Mouse (Mus musculus): Measurements from ENCODE around the gene Map3k3.
"Not testable (repeated sequence)": the region's sequence is repeated elsewhere in the genome, so short reads cannot be mapped to it uniquely, and the experiment has no call there.

Map3k3 gene

DNA sequence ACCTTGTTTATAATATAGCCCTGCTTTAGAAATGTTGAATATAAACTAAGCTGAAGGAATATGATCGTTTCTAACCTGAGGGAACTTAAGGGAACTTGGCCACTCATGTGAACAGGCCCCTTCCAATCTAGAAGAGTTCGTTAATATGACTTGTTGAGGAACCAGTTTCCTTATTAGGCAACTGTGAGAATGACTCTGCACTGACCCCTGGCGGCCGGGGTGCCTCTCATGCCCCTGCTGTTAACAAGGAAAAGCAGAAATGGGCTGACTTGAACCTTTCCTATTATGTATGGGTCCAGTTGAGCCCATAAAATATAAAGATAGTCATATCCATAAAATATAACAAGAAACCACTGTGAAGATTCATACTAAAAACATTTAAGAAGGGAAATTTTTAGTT, 8.1 kb upstream of the Map3k3 start:
- peak; percentile 80 for DNase-seq (ENCODE audit: low read depth, low spot score)

GRCm38 (mm10) chr11:106084911-106085561, 623 bp downstream of the Map3k3 start:
- peak; percentile 82 for DNase-seq (ENCODE audit: low read depth, low spot score)

GRCm38 (mm10) chr11:106098223-106098622, 13.8 kb downstream of the Map3k3 start:
- DNase-seq (ENCODE audit: low read depth, low spot score), result no peak

DNA sequence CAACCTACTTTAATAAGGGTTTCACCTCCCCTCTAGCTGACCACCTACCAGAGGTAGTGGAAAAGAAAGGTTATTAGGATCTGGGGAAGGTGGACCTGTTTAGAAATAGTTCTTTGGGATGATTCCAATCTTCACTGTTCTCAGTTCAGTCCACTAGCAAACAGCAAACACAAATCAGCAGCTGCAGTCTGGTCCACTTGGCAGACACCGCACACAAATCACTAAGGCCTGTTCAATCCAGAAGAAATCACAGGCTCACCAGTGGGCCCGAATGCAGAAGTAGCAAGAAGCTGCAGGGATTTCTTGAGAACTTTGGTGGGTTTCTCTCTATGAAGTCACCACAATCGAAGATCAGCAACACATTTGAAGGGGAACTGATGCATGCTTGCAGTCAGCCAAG, 18.5 kb downstream of the Map3k3 start:
- no peak for DNase-seq (ENCODE audit: low read depth, low spot score)

GRCm38 (mm10) chr11:106106047-106106587, 21.7 kb downstream of the Map3k3 start:
- DNase-seq (ENCODE audit: low read depth, low spot score), result no peak

DNA sequence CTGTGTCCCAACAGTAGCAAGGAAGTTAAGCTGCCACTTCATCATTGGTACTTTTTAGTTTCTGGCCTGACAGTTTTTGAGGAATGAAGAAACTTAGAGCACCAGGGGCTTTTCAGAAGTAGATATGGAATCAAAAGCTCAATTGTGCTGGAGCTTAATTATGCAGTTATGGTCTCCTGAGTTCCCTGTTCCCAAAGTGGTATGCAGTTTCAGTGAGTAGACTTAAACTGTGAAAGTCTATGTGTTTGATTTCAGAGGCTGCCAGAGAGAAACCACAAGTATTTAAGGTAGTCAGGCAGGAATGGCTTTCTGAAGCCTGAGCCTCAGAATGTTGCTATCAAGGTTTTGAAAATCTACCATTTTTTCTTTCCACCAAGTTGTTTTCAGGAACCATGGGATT, 27.3 kb downstream of the Map3k3 start:
- no peak for DNase-seq (ENCODE audit: low read depth, low spot score)

GRCm38 (mm10) chr11:106122221-106122620, 37.8 kb downstream of the Map3k3 start:
- no peak for DNase-seq (ENCODE audit: low read depth, low spot score)

GRCm38 (mm10) chr11:106122736-106123135, 38.3 kb downstream of the Map3k3 start:
- DNase-seq (ENCODE audit: low read depth, low spot score), result no peak

DNA sequence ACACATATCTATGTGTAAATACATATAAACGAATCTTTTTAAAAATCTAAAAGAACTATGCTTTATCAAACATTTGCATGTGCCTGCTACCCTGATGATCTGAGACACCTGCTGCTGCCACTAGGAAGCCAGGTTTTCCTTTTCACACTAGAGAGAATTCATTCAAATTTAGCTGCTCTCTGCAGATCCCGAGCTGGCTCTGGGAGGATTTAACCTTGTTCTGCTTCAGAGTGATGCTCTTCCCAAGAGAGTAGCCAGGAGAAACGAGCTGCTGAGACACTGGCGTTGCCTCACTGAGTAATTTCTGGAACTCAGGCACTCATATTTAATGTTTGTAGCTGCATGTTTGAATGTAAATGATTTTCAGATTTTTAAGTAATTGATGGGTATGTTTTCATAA, 40.4 kb downstream of the Map3k3 start:
- DNase-seq (ENCODE audit: low read depth, low spot score), result no peak

DNA sequence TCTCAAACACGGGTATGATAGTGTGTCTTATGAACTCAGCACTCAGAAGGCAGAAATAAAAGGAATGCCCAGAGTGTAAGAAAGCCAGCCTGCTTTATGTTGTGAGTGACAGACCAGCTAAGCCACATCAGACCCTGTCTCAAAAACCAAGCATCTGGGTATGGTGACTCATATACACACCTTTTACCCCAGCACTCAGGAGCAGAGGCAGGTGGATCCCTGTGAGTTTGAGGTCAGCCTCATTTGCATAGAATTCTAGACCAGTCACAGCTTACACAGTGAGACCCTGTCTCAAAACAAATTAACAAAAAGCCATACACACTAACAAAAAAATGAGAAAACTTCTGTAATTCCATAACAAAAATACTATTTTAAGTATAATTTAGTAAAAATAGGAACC, 41.4 kb downstream of the Map3k3 start:
- DNase-seq (ENCODE audit: low read depth, low spot score), result no peak

DNA sequence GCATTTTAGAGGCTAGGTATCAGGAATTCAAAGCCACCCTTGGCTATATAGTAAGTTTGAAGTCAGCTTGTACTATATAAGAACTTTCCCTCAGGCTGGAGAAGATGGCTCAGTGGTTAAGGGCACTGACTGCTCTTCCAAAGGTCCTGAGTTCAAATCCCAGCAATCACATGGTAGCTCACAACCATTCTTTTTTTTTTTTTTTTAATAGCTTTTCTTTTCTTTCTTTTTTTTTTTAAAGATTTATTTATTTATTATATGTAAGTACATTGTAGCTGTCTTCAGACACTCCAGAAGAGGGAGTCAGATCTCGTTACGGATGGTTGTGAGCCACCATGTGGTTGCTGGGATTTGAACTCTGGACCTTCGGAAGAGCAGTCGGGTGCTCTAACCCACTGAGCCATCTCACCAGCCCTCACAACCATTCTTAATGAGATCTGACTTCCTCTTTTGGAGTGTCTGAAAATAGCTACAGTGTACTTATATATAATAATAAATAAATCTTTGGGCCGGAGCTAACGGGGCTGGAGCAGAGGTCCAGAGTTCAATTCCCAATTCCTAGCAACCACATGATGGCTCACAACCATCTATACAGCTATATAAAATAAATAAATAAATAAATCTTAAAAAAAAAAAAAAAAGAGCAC, 42.4 kb downstream of the Map3k3 start:
- DNase-seq (ENCODE audit: low read depth, low spot score), result not testable (repeated sequence)

GRCm38 (mm10) chr11:106129477-106129876, 45.1 kb downstream of the Map3k3 start:
- DNase-seq (ENCODE audit: low read depth, low spot score), result no peak

DNA sequence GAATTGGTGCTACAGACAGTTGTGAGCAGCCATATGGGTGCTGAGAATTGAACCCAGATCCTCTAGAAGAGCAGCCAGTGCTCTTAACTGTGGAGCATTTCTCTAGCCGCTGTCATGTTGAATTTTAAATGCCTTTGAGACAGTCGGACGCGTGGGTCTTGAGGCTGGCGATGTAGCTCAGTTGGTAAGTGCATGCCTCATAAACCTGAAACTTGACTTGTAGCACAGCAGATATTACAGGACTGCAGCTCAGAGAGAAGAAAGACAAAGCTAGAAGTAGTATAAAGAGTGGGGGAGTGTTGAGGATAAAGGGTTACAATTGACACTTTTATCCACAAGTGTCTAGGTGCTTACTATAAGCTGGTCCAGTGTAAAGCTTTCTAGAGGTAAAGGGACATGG, 48.1 kb downstream of the Map3k3 start:
- DNase-seq (ENCODE audit: low read depth, low spot score), result no peak

GRCm38 (mm10) chr11:106134580-106135528, 50.4 kb downstream of the Map3k3 start:
- DNase-seq (ENCODE audit: low read depth, low spot score), result peak; percentile 45

- no peak for DNase-seq (ENCODE audit: low read depth, low spot score)
These were observed 66.8 kb downstream of the Map3k3 start for GRCm38 (mm10) chr11:106151219-106151618.

GRCm38 (mm10) chr11:106152132-106152531, 67.7 kb downstream of the Map3k3 start:
- DNase-seq (ENCODE audit: low read depth, low spot score), result no peak

- DNase-seq (ENCODE audit: low read depth, low spot score), result no peak
These were observed 69.7 kb downstream of the Map3k3 start for GRCm38 (mm10) chr11:106154091-106154490.

DNA sequence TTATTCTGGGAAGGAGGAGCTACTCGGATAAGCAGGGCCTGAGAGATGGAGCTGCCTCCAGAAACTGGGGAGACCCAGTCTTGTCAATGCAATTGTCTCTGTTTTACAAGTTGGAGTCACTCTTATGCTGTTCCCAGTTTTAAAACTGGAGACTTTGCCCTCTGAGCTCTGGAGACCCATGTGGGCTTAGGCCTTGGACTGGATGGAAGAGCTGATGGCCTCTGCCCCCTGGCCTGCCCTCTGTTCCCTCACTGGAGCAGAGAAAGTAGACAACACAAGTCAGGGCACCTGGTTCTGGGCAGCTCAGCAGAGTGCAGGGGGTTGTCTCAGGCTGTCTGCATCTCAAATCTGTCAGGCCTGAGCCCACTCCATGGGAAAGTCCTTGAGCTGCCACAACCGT, 70.4 kb downstream of the Map3k3 start:
- DNase-seq (ENCODE audit: low read depth, low spot score), result no peak

DNA sequence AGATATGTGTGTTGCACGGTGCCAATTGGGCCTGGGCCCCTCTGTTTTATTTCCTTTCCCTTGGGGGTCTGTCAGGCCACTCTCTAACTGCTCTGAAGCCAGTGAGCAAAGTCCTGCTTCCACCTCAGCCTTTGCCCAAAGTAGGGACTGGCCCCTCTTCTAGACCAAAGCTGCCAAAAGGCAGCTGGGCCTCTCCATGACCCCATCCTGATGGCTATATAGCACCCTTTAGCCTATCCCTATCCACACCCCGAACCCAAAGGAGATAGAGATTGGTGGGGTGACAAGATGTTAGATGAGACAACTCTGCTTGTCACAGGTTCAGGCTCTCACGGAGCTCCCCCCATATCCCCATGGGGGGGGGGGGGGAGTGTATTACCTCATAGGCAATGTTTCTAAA, 71.3 kb downstream of the Map3k3 start:
- DNase-seq (ENCODE audit: low read depth, low spot score), result no peak

DNA sequence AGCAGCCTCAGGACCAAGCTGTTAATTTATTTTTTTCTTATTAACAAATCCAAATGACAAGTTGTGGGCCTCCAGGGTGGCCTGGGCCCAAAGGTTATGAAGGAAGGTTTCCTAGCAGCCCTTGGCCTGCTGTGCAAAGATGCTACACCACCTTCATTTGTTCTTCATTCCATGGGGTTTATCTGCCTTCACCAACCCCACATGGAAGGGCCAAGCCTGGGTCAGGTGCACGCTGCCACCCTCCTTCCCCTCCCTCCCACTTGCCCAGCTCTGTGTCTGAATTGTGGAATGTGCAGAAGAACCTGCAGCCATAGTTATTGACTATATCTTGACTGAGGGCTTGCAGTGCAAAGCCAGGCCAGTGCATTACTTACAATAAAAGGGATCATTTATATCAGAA, 71.8 kb downstream of the Map3k3 start:
- DNase-seq (ENCODE audit: low read depth, low spot score), result no peak

- DNase-seq (ENCODE audit: low read depth, low spot score), result no peak
These were observed 72.7 kb downstream of the Map3k3 start for GRCm38 (mm10) chr11:106157154-106157553.

Data from ZHBTc4 (cell line).